Mouse (Mus musculus) layer of hippocampus, adult 9-10 months (tissue): ENCODE results near the gene Aatk.

Experiments used
- DNase-seq: peaks from one replicate; pipeline ENCODE4 v3.0.0; 2022; ENCODE audit warnings: low spot score

The Aatk gene

GRCm38 (mm10) chr11:119988391-119988790, 58.6 kb downstream of the Aatk start:
- no peak for DNase-seq

- DNase-seq: no peak
Observed at GRCm38 (mm10) chr11:119987876-119988275, 59.1 kb downstream of the Aatk start.

DNA sequence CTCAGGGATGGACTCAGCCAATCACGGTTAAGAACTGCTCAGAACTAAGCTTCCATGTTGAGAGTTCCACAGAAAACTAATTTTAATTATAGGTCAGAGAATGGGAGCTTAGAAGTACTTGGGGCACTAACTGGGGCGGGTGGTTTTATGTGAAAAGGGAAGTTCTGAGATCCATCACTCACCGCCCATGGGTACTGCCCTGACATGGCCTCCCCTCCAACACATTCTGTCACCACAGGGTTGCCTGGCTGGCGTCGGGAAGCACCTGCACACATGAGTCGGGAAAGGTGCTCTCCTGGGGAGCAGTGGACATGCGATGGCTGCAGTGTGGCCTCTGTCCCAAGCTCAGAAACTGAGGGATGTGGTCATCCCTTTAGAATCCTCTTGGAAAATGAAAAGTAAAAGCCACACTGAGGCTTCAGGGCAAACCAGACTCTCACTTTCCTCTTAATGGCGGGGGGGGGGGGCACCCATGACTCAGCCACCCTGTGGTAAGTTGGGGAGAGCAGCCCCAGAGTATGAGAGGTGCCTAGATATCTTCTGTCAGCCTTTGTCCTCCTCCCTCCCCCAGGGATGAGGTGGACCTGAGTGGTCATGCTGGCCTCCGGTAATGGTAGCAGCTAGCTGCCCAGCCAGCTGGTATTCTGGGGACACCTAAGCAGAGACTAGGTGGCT, 60.1 kb downstream of the Aatk start:
- DNase-seq: no peak

- DNase-seq: no peak
Observed at GRCm38 (mm10) chr11:119983151-119983550, 63.8 kb downstream of the Aatk start.

GRCm38 (mm10) chr11:119982236-119982635, 64.7 kb downstream of the Aatk start:
- no peak for DNase-seq

GRCm38 (mm10) chr11:119981769-119982168, 65.2 kb downstream of the Aatk start:
- DNase-seq: no peak

DNA sequence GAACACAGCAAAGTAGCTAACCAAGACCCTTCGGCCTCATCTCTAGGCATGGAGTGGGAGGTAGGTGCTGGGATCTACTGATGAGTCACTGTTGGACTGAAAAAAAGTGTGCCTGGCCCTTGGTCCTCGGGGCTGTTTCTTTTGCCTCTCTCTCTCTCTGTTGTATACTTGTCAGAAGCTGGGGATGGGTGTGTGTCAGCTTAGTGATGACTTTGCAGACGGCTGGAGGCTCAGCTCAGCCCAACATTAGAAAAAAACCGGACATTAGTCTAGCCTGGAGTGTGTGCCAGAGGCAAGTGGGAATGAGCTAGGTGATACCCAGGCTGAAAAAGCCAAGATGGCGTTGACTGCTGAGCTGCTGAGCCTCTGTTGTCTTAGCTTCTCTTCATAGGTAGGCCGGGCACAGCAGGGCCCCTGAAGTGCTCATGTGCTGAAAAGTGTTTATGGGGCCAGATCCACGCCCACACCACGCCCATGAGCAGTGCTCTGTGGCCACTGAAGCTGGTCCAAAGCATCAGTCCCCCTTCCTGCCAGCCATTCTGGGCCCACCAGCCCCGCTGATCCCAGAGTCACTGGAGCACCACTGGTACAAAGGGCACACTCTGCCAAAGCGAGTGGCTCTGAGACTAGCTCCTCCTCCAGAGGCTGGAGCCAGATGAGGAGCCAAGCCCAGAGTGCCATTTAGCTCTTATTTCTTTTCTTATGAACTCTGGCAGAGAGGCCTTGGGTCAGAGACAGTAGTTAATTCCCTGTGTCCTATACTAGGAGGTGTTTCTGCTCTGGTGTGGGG, 67.2 kb downstream of the Aatk start:
- DNase-seq: no peak

- no peak for DNase-seq
Observed at GRCm38 (mm10) chr11:119978701-119979100, 68.3 kb downstream of the Aatk start.

DNA sequence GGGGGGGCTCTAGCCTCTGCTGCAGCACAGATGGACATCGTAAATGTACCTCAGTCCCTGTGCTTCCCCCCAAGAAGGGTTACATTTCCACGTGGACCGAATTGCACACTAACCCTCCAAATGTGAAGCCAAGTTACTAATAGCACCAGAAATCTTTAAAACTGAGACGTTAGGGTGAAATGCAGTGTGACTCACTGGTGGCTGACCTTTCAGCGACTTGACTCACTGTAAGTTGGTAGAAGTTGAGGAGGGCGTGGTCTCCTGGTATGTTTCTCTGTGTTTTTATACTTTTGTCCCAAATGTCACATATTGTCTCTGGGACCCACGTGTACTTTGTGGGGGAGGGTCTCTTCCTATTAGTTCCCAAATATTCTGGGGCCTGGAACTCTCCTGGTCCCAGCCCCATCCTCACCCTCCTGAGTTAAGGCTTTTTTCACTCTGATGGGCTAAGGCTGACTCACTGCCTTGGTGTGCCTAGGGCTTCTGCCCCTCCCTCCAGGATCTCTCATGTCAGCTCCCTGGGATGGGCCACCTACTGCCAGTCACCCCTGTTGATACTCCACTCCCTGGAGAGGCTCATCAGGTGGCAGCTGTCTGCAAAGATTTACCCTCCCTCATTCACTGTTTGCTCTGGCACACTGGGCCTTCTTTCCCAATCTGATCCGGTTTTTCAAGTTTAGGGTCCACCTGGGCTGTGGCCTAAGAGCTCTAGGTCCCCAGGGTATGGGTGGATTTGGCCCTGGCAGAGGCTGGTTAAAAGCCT, 71.0 kb downstream of the Aatk start:
- no peak for DNase-seq

DNA sequence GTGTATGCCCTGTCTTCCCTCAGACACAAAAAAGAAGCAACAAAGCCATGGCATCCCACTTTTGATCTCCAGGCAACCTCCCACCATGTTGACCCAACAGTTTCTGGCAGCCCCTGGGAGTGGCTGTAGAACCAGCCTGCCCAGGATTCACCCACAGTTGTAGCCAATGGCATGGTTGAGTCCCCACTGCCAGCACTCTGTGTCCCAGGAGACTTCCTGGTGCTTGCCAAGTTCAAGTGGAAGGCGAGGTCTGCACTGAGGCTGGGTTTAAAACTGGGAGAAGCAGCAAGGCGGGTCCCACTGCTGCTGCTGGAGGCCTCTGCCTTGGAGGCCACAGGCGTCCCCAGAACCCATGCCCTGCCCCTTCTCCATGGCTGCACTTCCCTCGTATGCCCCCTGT, 73.2 kb downstream of the Aatk start:
- no peak for DNase-seq

GRCm38 (mm10) chr11:119970021-119970851, 76.7 kb downstream of the Aatk start:
- DNase-seq: no peak

DNA sequence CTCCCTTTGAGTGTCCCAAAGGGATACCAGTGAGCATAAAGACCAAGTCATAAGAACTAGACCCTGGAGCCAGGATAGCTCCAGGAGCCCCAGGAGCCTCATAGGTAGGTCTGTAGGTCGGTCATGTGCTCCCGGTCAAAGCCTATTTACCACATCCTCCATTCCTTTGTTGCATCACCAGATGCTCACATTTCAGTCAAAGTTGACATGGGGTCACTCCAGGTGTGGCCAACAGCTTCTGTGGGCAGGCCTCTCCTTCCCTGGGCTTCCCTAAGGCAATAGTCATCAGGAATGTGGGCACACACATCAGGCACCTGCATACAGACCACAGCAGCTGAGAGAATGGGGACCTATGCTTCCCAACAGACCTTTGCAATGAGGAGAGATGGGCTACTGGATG, 79.1 kb downstream of the Aatk start:
- DNase-seq: no peak

- DNase-seq: no peak
Observed at GRCm38 (mm10) chr11:119967401-119967800, 79.6 kb downstream of the Aatk start.

DNA sequence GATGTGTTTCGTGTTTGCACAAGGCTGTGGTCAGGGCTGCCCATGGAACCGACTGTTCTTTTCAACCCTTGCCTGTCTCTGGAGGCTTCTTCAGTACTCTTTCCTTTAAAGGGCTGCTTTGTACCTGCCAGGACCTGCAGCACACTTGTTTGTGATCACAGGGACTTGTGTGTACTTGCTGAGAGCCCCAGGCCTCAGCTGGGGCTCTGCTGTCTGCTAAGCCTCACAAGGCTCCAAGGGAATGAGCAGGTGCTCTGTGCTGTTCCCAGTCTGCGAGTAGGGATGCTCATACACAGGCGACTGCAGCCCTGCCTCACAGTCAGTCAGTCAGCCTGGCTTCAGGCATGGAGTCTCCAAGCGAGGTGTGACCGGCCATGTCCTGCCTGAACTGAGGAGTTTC, 80.7 kb downstream of the Aatk start:
- no peak for DNase-seq

GRCm38 (mm10) chr11:119965053-119965452, 81.9 kb downstream of the Aatk start:
- no peak for DNase-seq

DNA sequence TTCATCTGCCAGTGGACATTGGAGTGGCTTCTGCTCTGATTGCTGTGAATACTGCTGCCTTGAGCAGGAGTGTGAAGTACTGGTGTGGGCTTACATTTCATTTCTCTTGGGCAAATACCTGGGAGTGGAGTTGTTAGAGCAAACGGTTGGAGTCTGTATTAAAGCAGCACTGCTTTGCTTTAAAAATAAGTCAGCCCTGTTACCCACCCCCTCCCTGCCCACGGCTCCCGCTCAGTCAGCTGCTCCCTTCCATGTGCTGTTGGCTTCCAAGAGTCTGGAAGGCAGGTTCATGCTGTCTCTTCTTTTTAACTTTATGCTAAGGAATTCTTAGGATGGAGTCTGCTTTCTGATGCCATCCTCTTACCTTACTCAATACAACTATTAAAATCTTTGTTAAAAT, 85.5 kb downstream of the Aatk start:
- DNase-seq: no peak

DNA sequence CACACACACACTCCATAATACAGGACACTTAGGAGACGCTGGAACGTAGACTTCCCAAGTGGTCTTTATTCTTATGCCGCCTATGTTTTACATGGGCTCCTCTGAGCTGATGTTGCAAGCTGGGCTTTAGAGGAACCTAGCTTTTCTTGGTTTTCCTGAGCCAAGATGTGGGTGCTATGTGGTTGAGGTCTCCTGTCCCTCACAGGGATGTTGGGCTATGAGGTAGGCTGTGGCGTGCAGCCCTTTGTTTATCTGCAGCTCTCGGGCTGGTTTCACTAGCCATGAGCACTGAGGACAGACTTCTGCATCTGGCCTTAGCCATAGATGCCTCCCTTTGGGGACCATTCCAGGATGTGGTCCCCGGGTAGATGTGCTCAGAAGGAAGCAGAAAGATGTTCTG, 86.3 kb downstream of the Aatk start:
- DNase-seq: no peak

DNA sequence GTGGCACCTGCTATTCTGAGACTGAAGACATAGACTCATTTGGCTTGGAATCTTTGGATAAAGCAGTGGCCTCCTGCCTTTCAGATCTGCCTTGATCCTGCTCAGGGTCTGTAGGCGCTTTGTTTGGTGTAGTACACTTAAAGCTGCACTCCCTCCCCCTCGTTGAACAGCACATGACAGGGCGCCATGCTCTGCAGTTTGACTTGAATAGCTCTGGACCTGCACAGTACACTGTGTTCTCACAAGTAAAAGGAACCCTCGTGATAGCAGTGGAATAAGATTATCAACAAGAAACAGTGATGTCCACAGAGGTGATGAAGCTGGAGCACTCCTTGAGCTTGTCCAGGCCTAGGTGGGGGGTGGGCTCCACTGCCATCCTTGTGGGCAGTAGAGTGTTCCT, 87.3 kb downstream of the Aatk start:
- DNase-seq: no peak

DNA sequence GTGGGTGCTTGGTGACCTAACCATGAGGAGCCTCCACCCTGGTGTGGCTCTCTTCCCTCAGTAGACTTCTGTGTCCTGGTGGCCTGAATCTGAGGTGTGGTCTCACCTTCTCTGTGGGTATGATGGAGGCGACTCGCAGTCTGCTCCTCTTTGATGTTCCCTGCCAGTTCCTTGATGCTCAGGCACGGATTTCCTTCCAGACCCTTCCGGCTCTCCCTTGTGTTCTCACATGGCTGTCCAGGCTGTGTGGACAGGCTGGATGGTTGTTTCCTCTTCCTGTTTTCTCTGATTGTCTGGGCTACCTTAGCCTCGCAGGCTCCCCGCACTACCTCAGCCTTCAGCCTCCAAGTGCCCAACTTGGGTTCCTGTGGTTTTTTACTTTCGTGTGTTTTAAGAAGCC, 88.1 kb downstream of the Aatk start:
- no peak for DNase-seq
